Mouse (Mus musculus) CH12.LX (cell line): Measurements from ENCODE around the gene Pld5. TPM values are rescaled to one million over a fixed set of nuclear protein-coding genes. Genes with fewer than 3 reads are reported as not detected.

Experiments
- DNase-seq: peaks from one replicate; pipeline ENCODE4 v3.0.0-alpha.2; 2013; ENCODE audit errors: extremely low read depth
- H3K27ac ChIP-seq: 2 replicates; pipeline ENCODE4 v1.5.1; 2012; ENCODE audit warnings: low read depth, mild to moderate bottlenecking, control low read depth, moderate library complexity; ENCODE audit not compliant: insufficient read depth
- H3K27me3 ChIP-seq: replicated peaks from 2 replicates; pipeline ENCODE3; 2012; ENCODE audit warnings: inconsistent platforms
- H3K36me3 ChIP-seq, 2 experiments: replicated peaks in 1 of 2; 2 replicates each; pipeline versions ENCODE3 to v1.6.1; 2012; ENCODE audit warnings: inconsistent platforms in 1 of 2, low read length in 1 of 2, mild to moderate bottlenecking in 1 of 2, mixed read lengths in 1 of 2, moderate library complexity in 1 of 2; ENCODE audit not compliant: control insufficient read depth in 1 of 2, insufficient read depth in 1 of 2
- H3K4me1 ChIP-seq, 2 experiments: 2 replicates each; pipeline ENCODE4 v1.6.1; 2012; ENCODE audit warnings: inconsistent platforms in 1 of 2, moderate library complexity in 1 of 2; ENCODE audit not compliant: insufficient read depth in 2 of 2, control insufficient read depth in 1 of 2
- H3K4me2 ChIP-seq: 2 replicates; pipeline ENCODE4 v1.6.1; 2012; ENCODE audit warnings: low read depth, mild to moderate bottlenecking, control low read depth; ENCODE audit not compliant: poor library complexity, insufficient read depth, severe bottlenecking
- H3K4me3 ChIP-seq, 3 experiments: fragments of 150-350 bp in 1 of 3; sonication (generic) in 1 of 3; replicated peaks in 1 of 3; 2 replicates each; pipeline versions ENCODE3 to v1.5.1; 2011 to 2012; ENCODE audit warnings: low read depth in 2 of 3, low read length in 2 of 3, mild to moderate bottlenecking in 2 of 3, moderate library complexity in 2 of 3, control low read depth in 1 of 3, improper control_type of control experiment in 1 of 3, inconsistent platforms in 1 of 3, mixed read lengths in 1 of 3; ENCODE audit not compliant: poor library complexity in 1 of 3
- H3K79me2 ChIP-seq: replicated peaks from 2 replicates; pipeline ENCODE4 v1.6.1; 2012; ENCODE audit warnings: mild to moderate bottlenecking, moderate library complexity; ENCODE audit not compliant: control insufficient read depth, poor library complexity, insufficient read depth, severe bottlenecking; ENCODE audit errors: extremely low read depth
- H3K9ac ChIP-seq: 2 replicates; pipeline ENCODE4 v1.6.1; 2012; ENCODE audit warnings: low read depth, mild to moderate bottlenecking, control low read depth, moderate library complexity; ENCODE audit not compliant: insufficient read depth
- H3K9me3 ChIP-seq: replicated peaks from 2 replicates; pipeline ENCODE3; 2012; ENCODE audit warnings: low read length, inconsistent platforms, mixed read lengths
- CHD2 ChIP-seq: IDR thresholded peaks from 2 replicates; pipeline ENCODE4 v1.6.1; 2011; ENCODE audit warnings: low read length, improper control_type of control experiment
- EP300 ChIP-seq: IDR thresholded peaks from 2 replicates; pipeline ENCODE4 v1.6.1; 2011; ENCODE audit warnings: low read length, improper control_type of control experiment
- GABPA ChIP-seq: IDR thresholded peaks from 2 replicates; pipeline ENCODE4 v1.6.1; 2012; ENCODE audit warnings: low read depth, low read length, improper control_type of control experiment, inconsistent platforms; ENCODE audit not compliant: insufficient replicate concordance
- JUND ChIP-seq: conservative IDR thresholded peaks from 2 replicates; pipeline ENCODE4 v1.6.1; 2011; ENCODE audit warnings: low read depth, low read length, improper control_type of control experiment
- MAX ChIP-seq: IDR thresholded peaks from 2 replicates; pipeline ENCODE4 v1.6.1; 2011; ENCODE audit warnings: low read length, improper control_type of control experiment
- MEF2A ChIP-seq: IDR thresholded peaks from 2 replicates; pipeline ENCODE4 v1.6.1; 2014; ENCODE audit warnings: low read depth, mild to moderate bottlenecking, inconsistent platforms, low read length, improper control_type of control experiment, borderline replicate concordance
- MYC ChIP-seq: IDR thresholded peaks from 2 replicates; pipeline ENCODE4 v1.6.1; 2011; ENCODE audit warnings: low read depth, mild to moderate bottlenecking, improper control_type of control experiment, low read length
- PAX5 ChIP-seq: IDR thresholded peaks from 2 replicates; pipeline ENCODE4 v1.6.1; 2012; ENCODE audit warnings: low read length, inconsistent platforms, mixed read lengths
- POLR2A ChIP-seq: IDR thresholded peaks from 2 replicates; pipeline ENCODE4 v1.6.1; 2011; ENCODE audit warnings: low read depth, mild to moderate bottlenecking, improper control_type of control experiment, low read length
- RCOR1 ChIP-seq: conservative IDR thresholded peaks from 2 replicates; pipeline ENCODE4 v1.6.1; 2012; ENCODE audit warnings: low read depth, mild to moderate bottlenecking, inconsistent platforms, low read length, improper control_type of control experiment
- USF2 ChIP-seq: conservative IDR thresholded peaks from 2 replicates; pipeline ENCODE4 v1.6.1; 2011; ENCODE audit warnings: low read depth, low read length, improper control_type of control experiment
- ZMIZ1 ChIP-seq: IDR thresholded peaks from 2 replicates; pipeline ENCODE4 v1.6.1; 2012; ENCODE audit warnings: low read depth, mild to moderate bottlenecking, inconsistent platforms, low read length, improper control_type of control experiment
- dilution Hi-C: fragments of 300-500 bp; cut with MboI; formaldehyde crosslinking; loops from 2 replicates; pipeline ENCODE4 v1.14.3; 2020; ENCODE audit warnings: low sequenced_read_pairs; ENCODE audit not compliant: extremely low pct_unique_long_range_greater_than_20kb, extremely low pct_ligation_motif_present
- in situ Hi-C: fragments of 300-500 bp; cut with MboI; formaldehyde crosslinking; loops from 3 replicates; pipeline ENCODE4 v1.14.3; 2019; ENCODE audit warnings: low sequenced_read_pairs, low pct_ligation_motif_present, low pct_unique_long_range_greater_than_20kb, mixed read lengths
- polyA plus RNA-seq: library from polyadenylated mRNA; unstranded; fragments of >175 nt; gene quantifications from 2 replicates; pipeline ENCODE4 v1.2.1, GENCODE M21; 2012; ENCODE audit warnings: low read depth; ENCODE audit not compliant: insufficient read length
- total RNA-seq, 2 experiments: library from RNA; depleted of rRNA; stranded (reverse); fragments of 300-350 nt in 1 of 2; fragments of >200 nt in 1 of 2; gene quantifications; 2 replicates each; pipeline ENCODE4 v1.2.3; 2012 to 2014

Gene Pld5
- total and polyA plus RNA-seq, 3 experiments = not detected

DNA sequence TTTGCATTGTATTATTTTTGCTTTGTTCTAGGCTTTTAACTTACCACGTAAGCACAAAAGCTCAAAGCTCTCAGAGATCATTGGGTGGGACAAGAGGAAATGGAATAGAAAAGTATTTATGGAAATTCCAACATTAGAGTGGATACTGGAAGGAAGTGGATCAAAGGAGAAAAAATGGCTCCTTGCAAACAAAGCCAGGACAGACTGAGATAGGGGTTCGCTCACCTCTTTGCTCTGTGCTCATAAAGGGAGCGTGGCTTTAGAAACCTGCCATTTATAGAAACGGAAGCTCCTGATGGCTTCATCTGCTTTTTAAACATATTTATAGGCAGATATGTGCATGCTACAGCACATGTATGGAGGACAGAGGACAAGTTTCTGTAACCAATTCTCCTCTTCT, 78.8 kb downstream of the Pld5 start:
- no peak for DNase-seq
- Histone ChIP-seq H3K9me3 (no peaks in the 10 kb centered on the region), H3K4me2 (no peak overlapping the region), H3K79me2 (no peaks in the 10 kb centered on the region), H3K36me3 (no peaks in the 10 kb centered on the region), H3K4me1 (no peaks in the 10 kb centered on the region), H3K27ac (no peak overlapping the region), H3K9ac (no peak overlapping the region), H3K27me3 (no peaks in the 10 kb centered on the region), H3K4me3 (no peak overlapping the region)
- in situ Hi-C loops (no loop called here), dilution Hi-C loops (no loop called here)
- TF ChIP-seq MYC (no peak), CHD2 (no peak), JUND (no peak), MEF2A (no peak), EP300 (no peak), ZMIZ1 (no peak)

DNA sequence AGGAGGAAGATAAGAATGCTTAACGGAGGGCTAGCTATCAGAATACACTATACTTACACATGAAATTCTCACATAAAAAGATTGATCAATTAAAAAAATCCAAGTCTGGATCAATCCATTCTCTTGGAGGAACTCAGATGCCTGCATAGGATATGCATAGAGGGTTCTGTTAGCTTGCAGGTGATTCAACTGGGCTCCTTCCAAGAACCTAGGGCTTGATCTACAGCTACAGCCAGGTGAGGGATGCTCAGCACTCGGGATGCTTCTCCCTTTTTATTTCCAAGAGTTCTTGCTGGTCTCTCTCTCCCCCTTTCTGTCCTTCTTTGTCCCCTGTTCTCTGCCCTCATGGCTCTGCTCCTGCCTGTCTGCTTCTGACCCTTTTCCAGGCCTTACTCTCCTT, 80.4 kb downstream of the Pld5 start:
- no peak for DNase-seq
- dilution Hi-C loops (no loop called here), in situ Hi-C loops (no loop called here)
- Histone ChIP-seq H3K27me3 (no peaks in the 10 kb centered on the region), H3K27ac (no peak overlapping the region), H3K9ac (no peak overlapping the region), H3K9me3 (no peaks in the 10 kb centered on the region), H3K4me1 (no peaks in the 10 kb centered on the region), H3K4me2 (no peak overlapping the region), H3K4me3 (no peak overlapping the region), H3K36me3 (no peaks in the 10 kb centered on the region), H3K79me2 (no peaks in the 10 kb centered on the region)
- no peak for TF ChIP-seq MAX

DNA sequence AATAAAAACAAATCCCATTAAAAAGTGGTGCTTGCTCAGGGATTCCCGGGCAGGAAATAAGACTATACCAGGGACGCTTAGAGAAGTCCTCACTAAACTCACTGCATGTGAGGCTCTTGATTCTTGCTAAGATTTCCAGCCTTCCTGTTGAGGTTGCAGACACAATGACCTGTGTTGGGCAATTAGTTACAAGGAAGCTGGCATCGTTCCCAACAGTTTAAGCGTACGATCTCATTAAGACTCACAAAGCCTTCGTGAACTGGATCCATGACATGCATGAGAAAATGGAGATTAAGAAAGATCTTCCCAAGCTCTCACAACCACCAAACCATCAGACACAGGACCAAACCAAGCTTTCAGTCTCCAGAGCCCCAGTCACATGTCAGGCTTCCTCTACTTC, 91.1 kb downstream of the Pld5 start:
- Histone ChIP-seq H3K9ac (no peak overlapping the region), H3K36me3 (no peaks in the 10 kb centered on the region), H3K79me2 (no peaks in the 10 kb centered on the region), H3K9me3 (no peaks in the 10 kb centered on the region), H3K4me2 (no peak overlapping the region), H3K4me3 (no peak overlapping the region), H3K27me3 (no peaks in the 10 kb centered on the region), H3K4me1 (no peaks in the 10 kb centered on the region), H3K27ac (no peak overlapping the region)
- DNase-seq = no peak
- dilution Hi-C loops (no loop called here), in situ Hi-C loops (no loop called here)
- TF ChIP-seq GABPA (no peak), RCOR1 (no peak), USF2 (no peak), POLR2A (no peak), CHD2 (no peak), PAX5 (no peak)
